Mouse (Mus musculus): ENCODE results near the gene Lipe.

- TF ChIP-seq CTCF (IDR thresholded peaks at IDR 0.05; ENCODE audit: low read depth) (peak; percentile 56), EP300 (IDR thresholded peaks at IDR 0.05; ENCODE audit: low read depth) (no peak)
These were observed 18.8 kb downstream of the Lipe start for GRCm38 (mm10) chr7:25379551-25380351.
